Comparison of ENCODE assay signal across 8 mouse cellular contexts in the genomic region with DNA sequence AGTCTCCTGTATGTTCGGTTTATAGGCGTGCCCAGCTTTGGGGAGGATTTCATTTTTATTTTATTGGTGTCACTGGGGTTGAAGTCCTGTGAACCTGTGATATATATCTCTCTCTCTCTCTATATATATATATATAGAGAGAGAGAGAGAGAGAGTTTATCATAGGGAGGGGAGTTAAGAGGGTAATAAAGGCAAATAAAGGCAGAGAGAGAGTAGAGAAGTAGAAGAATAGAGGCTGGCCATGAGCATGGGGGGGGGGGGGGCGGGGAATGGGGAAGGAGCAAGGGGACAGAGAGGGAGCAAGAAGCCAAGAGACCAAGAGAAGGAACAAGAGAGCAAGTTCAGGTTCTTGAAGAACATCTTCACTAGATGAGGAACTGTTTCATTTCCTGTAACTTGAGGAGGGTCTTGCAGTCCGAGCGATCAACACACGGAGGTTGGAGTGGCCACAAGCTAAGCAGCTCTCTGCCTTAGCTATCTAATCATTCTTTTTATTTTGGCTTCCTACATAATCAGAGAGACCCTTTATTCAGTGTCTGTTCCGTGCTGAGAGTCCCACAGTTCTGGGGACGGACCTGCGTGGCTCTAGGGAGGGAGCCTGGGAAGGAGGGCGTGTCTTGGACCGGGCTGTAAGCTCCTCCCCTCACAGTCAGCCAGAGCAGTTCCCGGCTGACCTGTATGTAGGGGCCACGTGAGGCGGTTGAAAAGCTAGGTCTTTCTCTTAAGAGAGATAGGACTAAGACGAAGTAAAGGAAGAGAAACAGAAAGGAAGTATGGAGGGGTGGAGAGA. TPM values are rescaled to one million over a fixed set of nuclear protein-coding genes. Genes with fewer than 3 reads are reported as not detected.
DNase-seq lines count a peak whose midpoint lies in the region; ATAC-seq and TF ChIP-seq lines count a peak whose summit lies in the region.

No protein-coding gene starts in this region.

- peak overlapping the region; percentile 23 for H3K4me2 ChIP-seq in forebrain, postnatal 0 days (ENCODE audit: low read depth)
- peak overlapping the region; percentile 52 for H3K4me2 ChIP-seq in hindbrain, embryonic 13.5 days
- H3K4me2 ChIP-seq in midbrain, postnatal 0 days (ENCODE audit: low read depth, low read length, poor library complexity, severe bottlenecking) = peak overlapping the region; percentile 34

- no peak overlapping the region for H3K9ac ChIP-seq in forebrain, postnatal 0 days
- no peak overlapping the region for H3K9ac ChIP-seq in hindbrain, embryonic 13.5 days
- H3K9ac ChIP-seq in midbrain, postnatal 0 days (replicated peaks; ENCODE audit: low read length, poor library complexity, severe bottlenecking) = no peak overlapping the region

- H3K36me3 ChIP-seq in testis, adult 2 months (ENCODE audit: control insufficient read depth, insufficient read depth, low read length) = no peaks in the 10 kb centered on the region
- H3K36me3 ChIP-seq in forebrain, postnatal 0 days (ENCODE audit: insufficient read depth) = peaks cover 20% of the 10 kb centered on the region
- H3K36me3 ChIP-seq in hindbrain, embryonic 13.5 days = peaks cover 42% of the 10 kb centered on the region
- H3K36me3 ChIP-seq in midbrain, postnatal 0 days (ENCODE audit: insufficient read depth, low read length) = peaks cover 10% of the 10 kb centered on the region

- 17% methylated on average over 14 of the region's 15 CpGs for WGBS in forebrain, postnatal 0 days
- 15% methylated on average over 14 of the region's 15 CpGs for WGBS in hindbrain, embryonic 13.5 days
- 18% methylated on average over 14 of the region's 15 CpGs for WGBS in midbrain, postnatal 0 days

- intact Hi-C loops in left cerebral cortex, postnatal 4 days (cut with DNase I) = no loop called here

- TF ChIP-seq CTCF in testis, adult 2 months (IDR thresholded peaks at IDR 0.05; ENCODE audit: control insufficient read depth, insufficient read depth, insufficient replicate concordance, low read depth, low read length) = no peak
- TF ChIP-seq CTCF in forebrain, postnatal 0 days (IDR thresholded peaks at IDR 0.05; ENCODE audit: low read depth) = no peak
- TF ChIP-seq CTCF in midbrain, postnatal 0 days (IDR thresholded peaks at IDR 0.05) = no peak

- H3K9me3 ChIP-seq in forebrain, postnatal 0 days (ENCODE audit: low read length) = no peaks in the 10 kb centered on the region
- no peaks in the 10 kb centered on the region for H3K9me3 ChIP-seq in hindbrain, embryonic 13.5 days
- H3K9me3 ChIP-seq in midbrain, postnatal 0 days (ENCODE audit: low read length) = no peaks in the 10 kb centered on the region

- DNase-seq in testis, postnatal 14 days (ENCODE audit: low spot score) = no peak
- no peak for DNase-seq in forebrain, postnatal 0 days
- DNase-seq in liver = peak; percentile 30
- peak; percentile 17 for DNase-seq in midbrain, postnatal 0 days (ENCODE audit: low spot score)
- DNase-seq in layer of hippocampus, adult 11-12 months (ENCODE audit: low spot score) = no peak
- DNase-seq in left cerebral cortex, postnatal 4 days = no peak

- peaks cover 7% of the 10 kb centered on the region for H3K4me1 ChIP-seq in testis, adult 2 months (ENCODE audit: control insufficient read depth, insufficient read depth, low read length)
- no peaks in the 10 kb centered on the region for H3K4me1 ChIP-seq in forebrain, postnatal 0 days (ENCODE audit: insufficient read depth)
- peaks cover 7% of the 10 kb centered on the region; the same call in 1 of the 2 replicates for H3K4me1 ChIP-seq in hindbrain, embryonic 13.5 days (replicated peaks)
- H3K4me1 ChIP-seq in midbrain, postnatal 0 days (ENCODE audit: insufficient read depth, low read length) = no peaks in the 10 kb centered on the region

- no peak for TF ChIP-seq POLR2A in testis, adult 2 months (IDR thresholded peaks at IDR 0.05; ENCODE audit: control insufficient read depth, low read depth, low read length)

- no peaks in the 10 kb centered on the region for H3K27me3 ChIP-seq in testis, adult 2 months (ENCODE audit: control insufficient read depth, insufficient read depth, low read length)
- H3K27me3 ChIP-seq in forebrain, postnatal 0 days (ENCODE audit: insufficient read depth, low read length) = no peaks in the 10 kb centered on the region
- no peaks in the 10 kb centered on the region for H3K27me3 ChIP-seq in hindbrain, embryonic 13.5 days
- no peaks in the 10 kb centered on the region for H3K27me3 ChIP-seq in midbrain, postnatal 0 days (ENCODE audit: insufficient read depth, low read length)

- peak overlapping the region; percentile 17; the same call in 1 of the 2 replicates for H3K4me3 ChIP-seq in testis, adult 2 months (ENCODE audit: control insufficient read depth, low read depth, low read length)
- H3K4me3 ChIP-seq in forebrain, postnatal 0 days (ENCODE audit: low read depth, low read length) = no peak overlapping the region
- H3K4me3 ChIP-seq in hindbrain, embryonic 13.5 days = peak overlapping the region; percentile 32
- peak overlapping the region; percentile 17; the same call in 1 of the 2 replicates for H3K4me3 ChIP-seq in midbrain, postnatal 0 days (ENCODE audit: low read depth, low read length)

- no peak for ATAC-seq in forebrain, postnatal 0 days
- ATAC-seq in hindbrain, embryonic 13.5 days (ENCODE audit: low FRiP score) = peak; percentile 85
- ATAC-seq in midbrain, postnatal 0 days (ENCODE audit: low FRiP score) = no peak

- H3K27ac ChIP-seq in testis, adult 2 months (ENCODE audit: control insufficient read depth, insufficient read depth, low read depth, low read length) = no peak overlapping the region
- no peak overlapping the region for H3K27ac ChIP-seq in forebrain, postnatal 0 days (ENCODE audit: low read depth, low read length)
- no peak overlapping the region for H3K27ac ChIP-seq in hindbrain, embryonic 13.5 days
- no peak overlapping the region for H3K27ac ChIP-seq in midbrain, postnatal 0 days (ENCODE audit: low read depth, low read length)

RNA-seq across cellular contexts. Expression of gene Gm47841, which starts 40.8 kb away (rescaled TPM):
- polyA plus RNA-seq in testis, adult 2 months (2012; rRNA removed) = 79.8 and 97.0 TPM in 2 replicates
- not detected in 2 replicates for total RNA-seq in forebrain, postnatal 0 days (2014; rRNA removed)
- polyA plus RNA-seq in forebrain, postnatal 0 days (2015; fragmentation: Nextera tagmentation; extraction: Ambion mirVana) = not detected in 2 replicates
- polyA plus RNA-seq in hindbrain, embryonic 13.5 days (2015; fragmentation: Nextera tagmentation; extraction: Ambion mirVana) = not detected in 2 replicates
- not detected in 2 replicates for total RNA-seq in midbrain, postnatal 0 days (2014; rRNA removed)
- not detected in 2 replicates for polyA plus RNA-seq in midbrain, postnatal 0 days (2015; fragmentation: Nextera tagmentation; extraction: Ambion mirVana)
- total RNA-seq in left cerebral cortex, postnatal 4 days (2021) = not detected

Comparison
In these comparisons a context has a peak if more than half of its experiments do, and no peak if none do; other contexts are left out.
1. DNase-seq: peak in liver (single experiment) and midbrain, postnatal 0 days (single experiment); none in testis, postnatal 14 days (single experiment), forebrain, postnatal 0 days (single experiment), layer of hippocampus, adult 11-12 months (single experiment) and left cerebral cortex, postnatal 4 days (single experiment).
2. RNA of gene Gm47841, which starts 40.8 kb away (polyA plus RNA-seq): 79.8 to 97.0 TPM in testis, adult 2 months; not detected in forebrain, postnatal 0 days, not detected in hindbrain, embryonic 13.5 days and not detected in midbrain, postnatal 0 days; every median in the first group is over 10 times any median in the second.
3. Peak in every context shown above with its lines, with median percentiles within 50 percentile points of each other: H3K4me2 ChIP-seq.